Mouse (Mus musculus) adrenal gland, postnatal 10 days (tissue): ENCODE measurements around the gene Fam173a. TPM values are rescaled to one million over a fixed set of nuclear protein-coding genes. Genes with fewer than 3 reads are reported as not detected.
"Not testable (repeated sequence)": the region's sequence is repeated elsewhere in the genome, so short reads cannot be mapped to it uniquely, and the experiment has no call there.

Experiments used
- DNase-seq: peaks from one replicate; pipeline ENCODE4 v3.0.0; 2021; ENCODE audit warnings: mixed read lengths
- microRNA-seq: library from miRNA; unstranded; fragments of <30 nt; microRNA quantifications from one replicate; pipeline ENCODE4 v1.2.0, GENCODE M21; 2021
- total RNA-seq, 2 experiments: library from RNA; stranded (reverse); gene quantifications; 2 replicates each; pipeline ENCODE4 v1.2.3; 2021

Fam173a gene
- total RNA-seq, 2 experiments from 2014 or later, result 63.1 to 76.4 TPM

DNA sequence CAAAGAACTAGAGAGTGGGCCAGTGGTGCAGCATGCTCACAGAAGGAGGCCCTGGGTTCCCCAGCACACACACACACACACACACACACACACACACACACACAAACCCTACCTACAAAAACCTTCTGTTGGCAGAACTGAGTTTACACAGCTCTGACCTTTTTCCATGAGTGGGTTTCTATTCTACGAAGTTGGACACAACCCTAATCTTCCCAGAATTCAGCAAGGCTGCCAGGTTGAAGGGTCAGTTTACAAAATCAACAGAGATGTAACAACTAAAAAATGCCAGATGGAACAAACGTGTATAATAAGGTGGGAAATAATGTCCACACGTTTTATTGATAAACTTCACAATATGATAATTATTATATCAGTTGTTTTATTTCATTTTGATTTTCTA lies 35.0 kb downstream of the Fam173a start:
- DNase-seq, result no peak

DNA sequence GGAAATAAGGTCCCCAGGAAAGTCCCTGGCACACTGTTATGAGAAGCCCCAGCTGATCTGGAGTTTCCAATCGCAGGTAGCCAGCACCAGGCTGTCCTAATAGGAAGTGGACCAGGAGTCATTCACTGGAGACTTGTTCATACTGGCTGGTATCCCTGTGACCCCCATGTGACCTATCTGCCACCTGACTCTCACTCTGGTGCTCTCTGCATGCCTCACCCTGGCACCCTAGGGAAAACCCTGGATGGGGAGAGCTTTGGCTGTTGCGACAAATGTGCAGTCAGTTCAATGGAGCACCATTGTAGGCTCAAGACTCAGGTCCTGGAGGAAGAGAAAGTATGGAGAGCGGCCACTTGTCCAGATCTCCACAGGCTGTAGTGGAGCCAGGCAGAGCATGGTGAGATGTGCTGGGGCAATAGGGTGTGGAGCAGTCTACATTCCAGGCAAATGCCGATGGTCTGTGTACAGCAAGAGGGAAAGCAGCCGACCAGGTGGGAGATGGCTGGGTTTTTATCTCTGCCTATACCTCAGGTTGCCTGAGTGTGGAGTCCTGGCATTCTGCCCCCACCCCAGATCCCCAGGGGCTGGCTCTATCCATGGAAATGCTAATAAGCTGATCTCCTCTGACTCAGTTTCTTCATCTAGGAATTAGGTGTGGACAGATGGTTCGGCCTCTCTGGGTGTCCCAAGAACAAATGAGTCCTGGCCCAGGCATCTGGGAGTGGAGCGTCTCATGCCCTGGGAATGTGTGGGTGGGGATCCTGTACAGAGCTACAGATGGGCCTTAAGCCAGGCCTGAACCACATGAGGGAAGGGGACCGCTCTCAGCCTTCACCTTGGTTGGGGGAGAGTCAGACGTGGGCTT lies 36.1 kb downstream of the Fam173a start:
- no peak for DNase-seq

DNA sequence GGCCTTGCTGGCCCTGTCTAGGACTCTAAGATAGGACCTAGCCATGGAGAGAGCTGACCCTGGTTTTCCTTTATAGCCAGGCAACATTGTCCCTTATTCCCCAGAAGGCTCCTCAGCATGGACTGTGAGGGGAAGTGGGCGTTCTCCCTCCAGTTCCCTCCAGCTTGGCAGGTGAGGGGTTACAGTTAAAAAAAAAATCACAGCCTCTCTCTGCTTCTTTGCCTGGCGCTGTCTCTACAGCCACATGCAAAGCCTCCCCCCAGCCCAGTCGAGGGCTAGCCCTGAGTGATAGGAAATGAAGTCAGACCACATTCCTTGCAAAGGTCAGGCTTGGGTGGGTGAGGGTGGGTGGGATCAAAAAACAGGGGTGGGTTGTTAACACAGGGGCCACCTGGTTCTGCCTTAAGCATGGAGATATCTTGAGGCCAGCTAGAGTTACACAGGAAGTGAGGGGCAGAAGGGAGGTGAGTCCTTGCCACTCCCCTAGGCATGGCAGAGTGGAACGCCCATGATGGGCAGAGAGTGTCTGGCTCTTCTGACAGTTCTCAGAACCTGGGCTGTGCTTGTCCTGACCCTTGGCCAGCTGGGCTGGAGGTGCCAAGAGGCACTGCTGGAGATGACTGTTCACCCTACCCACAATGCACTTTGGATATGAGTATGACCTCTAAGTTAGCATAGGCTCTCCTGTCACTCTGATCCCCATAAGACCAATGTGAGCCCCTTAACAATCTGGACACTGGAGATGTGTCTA lies 36.9 kb downstream of the Fam173a start:
- DNase-seq, result no peak

DNA sequence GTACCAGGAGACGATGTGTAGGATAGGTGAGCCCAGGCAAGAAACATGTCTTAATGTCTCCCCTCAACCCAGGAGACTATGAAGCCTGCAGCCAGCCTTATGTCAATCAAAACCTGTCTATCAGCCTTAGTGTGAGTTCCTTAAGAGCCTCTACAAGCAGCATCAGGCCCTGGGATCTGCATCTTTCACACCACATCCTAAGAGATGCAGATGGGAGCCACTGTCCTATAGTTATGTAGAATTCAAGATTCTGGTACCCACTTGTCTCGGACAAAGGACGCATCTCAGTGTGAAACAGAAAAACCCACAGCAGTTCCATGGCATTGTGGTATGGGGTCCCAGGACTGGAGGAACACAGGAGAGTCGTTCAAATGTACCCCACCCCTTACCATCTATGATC lies 37.6 kb downstream of the Fam173a start:
- no peak for DNase-seq

DNA sequence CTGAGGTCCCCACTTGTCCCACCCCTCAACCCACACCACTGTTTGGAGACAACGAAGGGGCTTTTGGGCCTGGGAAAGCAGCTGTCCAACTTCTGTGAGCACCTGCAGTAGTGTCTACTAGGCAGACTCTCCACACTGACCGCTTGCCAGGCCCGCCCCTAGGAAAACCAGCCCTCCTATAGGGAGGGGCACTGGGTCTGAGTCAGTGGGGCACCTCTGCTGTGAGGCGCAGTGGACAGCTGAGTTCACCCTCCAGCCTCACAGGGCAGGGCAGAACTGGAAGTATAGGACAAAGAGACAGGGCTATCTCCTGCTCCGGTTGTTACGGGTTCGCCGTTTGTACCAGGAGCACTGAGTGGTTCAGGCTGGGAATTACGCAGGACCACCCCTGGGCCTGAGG lies 38.5 kb downstream of the Fam173a start, which contains the start of gene Msln:
Msln (minus strand) TSS at position 138 of the 400 bp plus-strand sequence.
- no peak for DNase-seq

DNA sequence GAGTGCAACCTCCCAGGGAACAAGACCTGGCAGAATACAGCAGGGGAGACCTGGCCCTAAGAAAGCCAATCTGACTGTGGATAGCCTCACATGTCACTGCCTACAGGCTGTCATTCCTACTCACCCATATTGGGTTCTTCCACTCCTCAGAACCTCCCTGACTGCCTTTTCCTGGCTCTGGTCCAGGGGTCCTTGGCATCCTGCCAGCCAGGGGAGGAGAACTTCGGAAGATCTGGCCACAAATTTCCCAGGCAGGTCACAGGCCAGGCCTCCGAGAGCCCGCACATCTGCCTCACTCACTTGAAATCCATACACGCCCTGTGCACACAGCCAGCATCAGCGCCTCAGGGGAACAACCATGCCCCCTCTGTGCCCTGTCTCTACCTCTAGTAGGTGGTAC lies 41.3 kb downstream of the Fam173a start:
- peak; percentile 88 for DNase-seq

DNA sequence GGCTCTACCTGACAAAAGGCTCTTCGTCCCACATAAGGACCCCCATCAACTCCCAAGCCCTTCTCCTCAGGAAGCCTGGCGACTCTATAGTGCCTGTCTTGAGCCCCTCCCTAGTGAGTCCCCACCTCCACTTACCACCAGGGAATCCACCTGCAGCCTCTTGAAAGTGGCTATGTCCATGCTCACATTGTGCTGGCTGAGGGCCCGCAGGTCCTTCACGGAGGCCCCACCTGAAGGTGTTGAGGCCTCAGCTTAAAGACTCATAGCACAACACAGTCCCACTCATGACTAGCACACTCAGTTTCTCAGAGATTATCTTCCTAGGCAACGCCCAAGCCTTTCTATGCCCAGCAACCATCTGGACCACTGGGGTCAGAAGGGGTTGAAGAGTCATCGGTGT lies 43.4 kb downstream of the Fam173a start:
- DNase-seq, result no peak

DNA sequence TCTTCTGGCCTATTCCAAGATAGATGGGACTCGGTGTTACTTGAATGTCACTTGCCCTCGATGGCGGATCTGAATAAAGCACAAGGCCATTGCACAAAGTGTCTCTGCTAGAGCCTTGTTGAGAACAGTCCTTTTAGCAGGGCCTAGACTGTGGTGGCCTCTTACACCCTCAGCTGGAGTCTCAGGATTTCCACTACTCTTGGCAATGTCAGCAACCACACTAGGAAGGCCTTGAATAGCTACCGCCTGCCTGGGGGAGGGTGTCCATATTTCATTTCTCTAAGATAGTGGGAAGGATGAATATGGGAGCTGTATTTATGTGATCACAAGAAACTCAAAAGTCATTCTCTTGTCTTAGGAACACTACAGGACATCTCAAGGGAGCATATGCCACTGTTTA lies 44.5 kb downstream of the Fam173a start:
- DNase-seq, result no peak

DNA sequence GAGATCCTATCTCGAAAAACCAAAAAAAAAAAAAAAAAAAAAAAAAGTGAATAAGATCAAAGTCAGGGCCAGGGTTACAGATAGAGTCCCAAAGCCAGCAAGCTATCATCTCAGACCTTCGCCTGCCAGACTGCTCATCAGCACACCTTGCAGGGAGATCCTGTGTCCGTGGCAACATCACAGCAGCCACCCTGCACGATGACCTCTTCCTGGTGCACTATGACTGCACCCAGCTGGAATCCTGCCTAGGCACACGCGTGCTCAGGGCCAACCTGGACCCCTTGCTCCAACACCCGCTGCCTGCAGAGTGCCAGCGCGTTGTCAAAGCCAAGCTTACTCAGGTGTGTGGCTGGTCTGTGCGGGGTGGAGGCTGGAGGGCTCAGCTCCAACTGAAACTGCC lies 48.4 kb downstream of the Fam173a start:
- no peak for DNase-seq

DNA sequence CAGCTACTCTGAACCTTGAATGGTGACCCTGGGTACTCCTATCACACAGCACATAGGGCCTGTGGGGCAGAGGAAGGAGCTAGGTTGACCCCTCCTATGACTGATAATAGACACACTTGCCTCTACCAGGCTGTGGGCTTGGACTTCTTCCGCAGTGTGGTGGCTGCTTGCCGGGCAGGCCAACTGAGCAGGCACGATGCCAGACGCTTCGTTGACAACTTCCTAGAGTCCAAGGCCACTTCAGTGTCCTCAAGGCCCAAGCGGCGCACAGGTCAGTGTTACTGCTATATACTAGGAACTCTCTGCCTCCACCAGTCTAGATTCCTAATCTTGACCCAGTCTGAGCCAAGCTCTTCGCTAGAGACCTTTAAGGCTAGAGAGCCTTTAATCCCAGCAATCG lies 48.9 kb downstream of the Fam173a start:
- DNase-seq, result peak; percentile 64

DNA sequence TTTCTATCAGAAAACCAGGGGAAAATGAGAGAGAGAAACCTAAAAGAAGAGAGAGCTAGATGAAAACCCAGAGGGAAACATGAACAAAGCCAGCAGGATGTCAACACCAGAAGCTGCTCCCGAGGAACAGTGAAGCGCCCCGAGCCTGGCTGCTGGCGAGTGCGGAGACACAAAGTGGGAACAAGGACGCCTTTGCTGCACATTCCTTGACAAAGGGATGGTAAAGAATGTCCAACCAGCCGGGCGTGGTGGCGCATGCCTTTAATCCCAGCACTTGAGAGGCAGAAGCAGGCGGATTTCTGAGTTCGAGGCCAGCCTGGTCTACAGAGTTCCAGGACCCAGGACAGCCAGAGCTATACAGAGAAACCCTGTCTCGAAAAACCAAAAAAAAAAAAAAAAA lies 51.2 kb downstream of the Fam173a start:
- DNase-seq, result not testable (repeated sequence)

Small RNA genes within 50 kb of the gene (microRNA-seq; reads per million reads assigned to microRNA genes)
- gene Gm25083 (not detected), gene Mir3082 (4.6 reads per million, percentile 3 among the genes with 10 or more reads in this experiment), gene Mir6966 (1.4 reads per million)

Other genes starting within 250 kb of the Fam173a start
- 1 to 10 TPM; 1.7 to 2.4 TPM for gene Sox8, start 222.2 kb downstream of the Fam173a start, total RNA-seq
- 10 to 100 TPM; 35.8 to 44.3 TPM for gene Lmf1, start 213.8 kb downstream of the Fam173a start, total RNA-seq
- gene Gng13, start 75.7 kb downstream of the Fam173a start, total RNA-seq, result under 1 TPM in 1 of 2 experiments, not detected in 1; 0.70 TPM
- 10 to 100 TPM in 1 of 2 experiments, 1 to 10 TPM in 1; 7.9 to 11.2 TPM for gene Chtf18, start 65.5 kb downstream of the Fam173a start, total RNA-seq
- gene Rpusd1, start 65.2 kb downstream of the Fam173a start, total RNA-seq, result 10 to 100 TPM in 1 of 2 experiments, 1 to 10 TPM in 1; 9.5 to 11.0 TPM
- gene Mslnl, start 56.9 kb downstream of the Fam173a start, total RNA-seq, result not detected
- gene Msln, start 38.5 kb downstream of the Fam173a start, total RNA-seq, result 10 to 100 TPM; 13.6 to 19.0 TPM
- 10 to 100 TPM; 31.9 to 39.7 TPM for gene Narfl, start 19.1 kb downstream of the Fam173a start, total RNA-seq
- gene Haghl, start 7.2 kb downstream of the Fam173a start, total RNA-seq, result 10 to 100 TPM; 22.5 to 35.3 TPM
- not detected for gene Ccdc78, start 6.3 kb downstream of the Fam173a start, total RNA-seq
- gene AC134908.4, start 2.8 kb upstream of the Fam173a start, total RNA-seq, result under 1 TPM in 1 of 2 experiments, not detected in 1; 0.48 TPM
- 10 to 100 TPM; 28.0 to 45.1 TPM for gene Metrn, start 4.2 kb upstream of the Fam173a start, total RNA-seq
- gene Fbxl16, start 16.2 kb upstream of the Fam173a start, total RNA-seq, result 10 to 100 TPM; 11.6 to 14.5 TPM
- 10 to 100 TPM; 17.6 to 23.1 TPM for gene Wdr24, start 30.7 kb upstream of the Fam173a start, total RNA-seq
- 10 to 100 TPM; 54.9 to 62.3 TPM for gene Jmjd8, start 36.0 kb upstream of the Fam173a start, total RNA-seq
- 100 to 1,000 TPM; 138 to 157 TPM for gene Stub1, start 40.5 kb upstream of the Fam173a start, total RNA-seq
- 10 to 100 TPM; 11.9 to 14.6 TPM for gene Rhbdl1, start 44.4 kb upstream of the Fam173a start, total RNA-seq
- gene Gm20683, start 48.9 kb upstream of the Fam173a start, total RNA-seq, result 10 to 100 TPM in 1 of 2 experiments, 1 to 10 TPM in 1; 7.0 to 12.3 TPM
- 10 to 100 TPM; 71.6 to 98.5 TPM for gene Rhot2, start 52.0 kb upstream of the Fam173a start, total RNA-seq
- 10 to 100 TPM; 17.5 to 24.1 TPM for gene Wdr90, start 68.6 kb upstream of the Fam173a start, total RNA-seq
- gene Mcrip2, start 75.9 kb upstream of the Fam173a start, total RNA-seq, result 100 to 1,000 TPM; 319 to 366 TPM
- gene Mettl26, start 82.2 kb upstream of the Fam173a start, total RNA-seq, result 10 to 100 TPM; 66.8 to 69.2 TPM
- gene Wfikkn1, start 88.0 kb upstream of the Fam173a start, total RNA-seq, result 1 to 10 TPM in 1 of 2 experiments, under 1 TPM in 1; 0.78 to 2.7 TPM
- 10 to 100 TPM; 16.9 to 25.6 TPM for gene Rab40c, start 126.8 kb upstream of the Fam173a start, total RNA-seq
- gene Pigq, start 152.0 kb upstream of the Fam173a start, total RNA-seq, result 100 to 1,000 TPM; 101 to 118 TPM
- 1 to 10 TPM in 1 of 2 experiments, under 1 TPM in 1; 0.30 to 1.4 TPM for gene Nhlrc4, start 152.1 kb upstream of the Fam173a start, total RNA-seq
- not detected for gene A930017K11Rik, start 159.7 kb upstream of the Fam173a start, total RNA-seq
- 10 to 100 TPM; 15.8 to 16.2 TPM for gene Capn15, start 192.9 kb upstream of the Fam173a start, total RNA-seq